Mouse (Mus musculus) liver, adult 2 months (tissue): ENCODE data around the gene Ccnl2.

Experiments used
- CTCF ChIP-seq: fragments of 200-500 bp; IDR thresholded peaks from 2 replicates; pipeline ENCODE4 v1.5.1; 2011; ENCODE audit warnings: low read depth, low read length, control low read depth
- POLR2A ChIP-seq: fragments of 200-500 bp; IDR thresholded peaks from 2 replicates; pipeline ENCODE4 v1.6.1; 2011; ENCODE audit warnings: low read length, control low read depth; ENCODE audit not compliant: insufficient read depth; ENCODE audit errors: extremely low read depth

DNA sequence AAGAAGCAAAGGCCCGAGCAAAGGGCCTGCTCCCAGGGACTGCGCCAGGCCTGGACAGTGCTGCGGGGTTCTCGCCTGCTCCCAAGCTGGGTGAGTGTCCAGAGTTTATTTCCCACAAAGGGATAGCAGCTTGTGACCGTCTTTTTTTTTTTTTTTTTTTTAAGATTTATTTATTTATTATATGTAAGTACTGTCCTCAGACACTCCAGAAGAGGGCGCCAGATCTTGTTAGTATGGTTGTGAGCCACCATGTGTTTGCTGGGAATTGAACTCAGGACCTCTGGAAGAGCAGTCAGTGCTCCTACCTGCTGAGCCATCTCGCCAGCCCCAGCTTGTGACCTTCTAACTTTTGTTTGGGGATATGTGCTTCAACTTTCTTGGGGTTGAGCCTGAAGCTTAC is 8.7 kb downstream of the Ccnl2 start:
- TF ChIP-seq CTCF, result peak; percentile 13; the same call in 1 of the 2 replicates
- no peak for TF ChIP-seq POLR2A
